Mouse (Mus musculus): ENCODE data around the gene Cgref1.

DNA sequence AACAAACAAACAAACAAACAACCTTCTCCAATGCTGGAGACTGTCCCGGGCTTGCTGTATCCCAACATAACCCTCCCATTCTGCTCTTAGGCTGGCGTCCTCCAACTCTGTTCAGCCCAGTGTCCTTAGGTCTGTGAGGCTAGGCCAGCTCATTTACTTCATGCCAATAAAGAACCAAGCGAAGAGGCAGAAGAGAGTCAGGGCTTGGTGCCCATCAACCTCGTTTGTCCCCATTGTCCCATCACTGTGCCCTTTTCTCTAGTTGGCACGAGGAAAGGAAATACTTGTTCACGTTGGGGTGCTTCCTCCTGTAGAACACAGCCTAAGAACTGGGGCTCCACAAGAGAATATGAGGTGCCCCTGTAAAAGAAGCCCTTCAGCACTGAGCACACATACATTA lies 6.3 kb upstream of the Cgref1 start:
- TF ChIP-seq CTCF (IDR thresholded peaks at IDR 0.05; ENCODE audit: low read depth, low read length), result no peak
- no peak for TF ChIP-seq POLR2A (IDR thresholded peaks at IDR 0.05; ENCODE audit: borderline replicate concordance, low read depth, low read length)
